Mouse (Mus musculus) hindbrain, embryonic 14.5 days (tissue): Measurements from ENCODE around the gene Glce. TPM values are rescaled to one million over a fixed set of nuclear protein-coding genes. Genes with fewer than 3 reads are reported as not detected.

ENCODE experiments used
- ATAC-seq: fragments of 200-750 bp; cut with Nextera tagmentation; 2 replicates; pipeline ENCODE4 v1.8.0; 2017; ENCODE audit warnings: moderate number of reproducible peaks, mild to moderate bottlenecking, moderate TSS enrichment, moderate library complexity; ENCODE audit not compliant: low FRiP score
- DNase-seq: peaks from one replicate; pipeline ENCODE4 v3.0.0-alpha.2; 2015; ENCODE audit warnings: low spot score
- H3K27ac ChIP-seq: fragments of 300-500 bp; sonication (generic); 2 replicates; pipeline ENCODE4 v1.5.1; 2014; ENCODE audit warnings: mild to moderate bottlenecking, moderate library complexity
- H3K27me3 ChIP-seq: fragments of 300-500 bp; sonication (generic); 2 replicates; pipeline ENCODE4 v1.6.1; 2014; ENCODE audit warnings: mild to moderate bottlenecking, low read length, mixed read lengths; ENCODE audit not compliant: control insufficient read depth, insufficient read depth
- H3K36me3 ChIP-seq: fragments of 300-500 bp; sonication (generic); replicated peaks from 2 replicates; pipeline ENCODE4 v1.6.1; 2014; ENCODE audit not compliant: control insufficient read depth, insufficient read depth
- H3K4me1 ChIP-seq: fragments of 300-500 bp; sonication (generic); replicated peaks from 2 replicates; pipeline ENCODE4 v1.6.1; 2014; ENCODE audit warnings: antibody characterized with exemption, low read length, mixed read lengths; ENCODE audit not compliant: control insufficient read depth, insufficient read depth
- H3K4me2 ChIP-seq: fragments of 300-500 bp; sonication (generic); replicated peaks from 2 replicates; pipeline ENCODE4 v1.6.1; 2014; ENCODE audit warnings: mild to moderate bottlenecking, moderate library complexity
- H3K4me3 ChIP-seq: fragments of 300-500 bp; sonication (generic); replicated peaks from 2 replicates; pipeline ENCODE4 v1.5.1; 2014; ENCODE audit warnings: mild to moderate bottlenecking, low read length
- H3K9ac ChIP-seq: fragments of 300-500 bp; sonication (generic); 2 replicates; pipeline ENCODE4 v1.6.1; 2014
- H3K9me3 ChIP-seq: fragments of 300-500 bp; sonication (generic); 2 replicates; pipeline ENCODE4 v1.6.1; 2016; ENCODE audit warnings: low read length; ENCODE audit not compliant: control insufficient read depth
- WGBS: fragments of 180-500 bp; shearing (Covaris S2); extraction: QIAGEN DNeasy Blood & Tissue Kit; methylation state at CpG from one replicate; pipeline ENCODE4 v1.1.7; 2014; 5-methylcytosine and 5-hydroxymethylcytosine counted together
- polyA plus RNA-seq: library from polyadenylated mRNA; unstranded; fragments of >200 nt; fragmentation: Nextera tagmentation; extraction: Ambion mirVana; gene quantifications from 2 replicates; pipeline ENCODE4 v1.2.1, GENCODE M21; 2014

Glce gene
- polyA plus RNA-seq, 1 experiment from 2014 or later: 23.5 TPM

DNA sequence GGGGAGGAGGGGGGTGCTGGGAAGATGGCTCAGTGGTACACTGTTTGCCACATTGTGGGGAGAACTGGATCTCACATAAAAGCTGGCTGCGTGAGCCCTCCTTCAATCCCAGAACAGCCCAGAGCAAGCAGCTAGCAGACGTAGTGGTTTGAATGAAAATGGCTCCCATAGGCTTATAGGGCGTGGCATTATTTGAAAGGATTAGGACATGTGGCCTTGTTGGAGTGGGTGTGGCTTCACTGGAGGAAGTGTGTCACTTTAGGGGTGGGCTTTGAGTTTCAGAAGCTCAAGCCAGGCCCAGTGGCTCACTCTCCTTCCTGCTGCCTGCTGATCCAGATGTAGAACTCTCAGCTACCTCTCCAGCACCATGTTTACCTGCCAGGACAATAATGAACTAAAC, 90.2 kb downstream of the Glce start:
- H3K4me1 ChIP-seq: no peaks in the 10 kb centered on the region
- H3K27me3 ChIP-seq: peaks cover 10% of the 10 kb centered on the region
- no peak overlapping the region for H3K4me3 ChIP-seq
- no peak overlapping the region for H3K9ac ChIP-seq
- H3K36me3 ChIP-seq: no peaks in the 10 kb centered on the region
- DNase-seq (no peak), ATAC-seq (no peak)
- no peak overlapping the region for H3K4me2 ChIP-seq
- no peaks in the 10 kb centered on the region for H3K9me3 ChIP-seq
- H3K27ac ChIP-seq: no peak overlapping the region
- WGBS: 86% methylated on average over 3 of the region's 3 CpGs

- Histone ChIP-seq H3K27me3 (peaks cover 38% of the 10 kb centered on the region), H3K9ac (no peak overlapping the region), H3K4me2 (no peak overlapping the region), H3K4me3 (no peak overlapping the region), H3K4me1 (peaks cover 8% of the 10 kb centered on the region), H3K27ac (no peak overlapping the region), H3K9me3 (no peaks in the 10 kb centered on the region), H3K36me3 (no peaks in the 10 kb centered on the region)
- ATAC-seq (no peak), DNase-seq (no peak)
- 64% methylated on average over 3 of the region's 3 CpGs for WGBS
Observed at GRCm38 (mm10) chr9:62028072-62028471, 94.4 kb downstream of the Glce start.

GRCm38 (mm10) chr9:62026600-62026999, 95.9 kb downstream of the Glce start, which contains the start of gene Paqr5:
Gene Paqr5, minus strand, starts transcription at chr9:62026856.
- H3K4me3 ChIP-seq: peak within 1 kb of the TSS; percentile 29
- no peaks in the 10 kb centered on the region for H3K9me3 ChIP-seq
- H3K36me3 ChIP-seq: no peaks in the 10 kb centered on the region
- WGBS: under 1% methylated on average over 32 of the region's 32 CpGs
- H3K9ac ChIP-seq: peak within 1 kb of the TSS; percentile 35; the same call in 1 of the 2 replicates
- H3K27me3 ChIP-seq: peaks cover 38% of the 10 kb centered on the region
- ATAC-seq: no peak
- no peak within 1 kb of the TSS for H3K27ac ChIP-seq
- H3K4me1 ChIP-seq: peaks cover 8% of the 10 kb centered on the region
- DNase-seq: no peak
- H3K4me2 ChIP-seq: peak within 1 kb of the TSS; percentile 58

DNA sequence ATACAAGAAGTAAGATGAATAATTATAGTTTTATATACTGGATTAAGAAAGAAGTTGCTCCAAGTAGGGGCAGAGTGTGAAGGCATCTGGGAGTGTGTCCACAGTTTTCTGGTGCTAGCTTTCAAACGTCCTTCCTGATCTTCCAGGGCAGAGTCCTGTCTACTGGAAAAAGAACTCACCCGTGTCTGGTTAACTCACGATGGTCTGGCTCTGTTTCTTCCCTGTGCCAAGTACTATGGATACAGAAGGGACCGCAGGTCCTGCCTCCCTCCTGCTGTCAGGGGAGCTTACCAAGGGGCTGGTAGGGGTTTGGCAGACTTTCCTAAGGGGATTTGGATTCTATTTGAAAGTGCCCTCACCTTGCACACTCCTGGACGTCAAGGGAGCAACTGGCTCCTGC, 97.4 kb downstream of the Glce start:
- H3K27ac ChIP-seq: no peak overlapping the region
- H3K27me3 ChIP-seq: peaks cover 38% of the 10 kb centered on the region
- H3K4me2 ChIP-seq: no peak overlapping the region
- 35% methylated on average over 5 of the region's 5 CpGs for WGBS
- no peaks in the 10 kb centered on the region for H3K36me3 ChIP-seq
- H3K9me3 ChIP-seq: no peaks in the 10 kb centered on the region
- no peak overlapping the region for H3K9ac ChIP-seq
- no peak for ATAC-seq
- H3K4me3 ChIP-seq: no peak overlapping the region
- H3K4me1 ChIP-seq: peaks cover 8% of the 10 kb centered on the region
- DNase-seq: no peak

DNA sequence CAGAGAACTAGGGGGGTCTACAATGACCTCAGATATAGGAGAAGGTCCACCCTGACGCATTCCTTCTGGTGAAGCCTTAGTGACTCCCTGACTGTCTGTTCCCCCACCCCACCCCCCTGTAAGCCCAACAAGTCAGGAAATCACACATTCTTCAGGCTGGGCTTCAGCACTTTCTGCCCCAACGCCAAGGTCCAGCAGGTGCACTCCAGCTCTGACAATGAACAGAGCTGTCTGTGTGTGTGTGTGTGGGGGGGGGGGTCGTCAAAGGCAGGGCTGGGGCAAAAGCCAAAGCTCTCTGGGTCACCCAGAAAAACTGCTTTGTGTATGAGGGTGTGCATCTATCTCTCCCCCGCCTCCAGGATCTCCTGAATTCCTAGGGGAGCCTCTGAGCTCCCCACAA, 98.6 kb downstream of the Glce start:
- Histone ChIP-seq H3K9ac (no peak overlapping the region), H3K4me2 (no peak overlapping the region), H3K36me3 (no peaks in the 10 kb centered on the region), H3K4me3 (no peak overlapping the region), H3K9me3 (no peaks in the 10 kb centered on the region), H3K27me3 (peaks cover 38% of the 10 kb centered on the region), H3K27ac (no peak overlapping the region), H3K4me1 (peaks cover 8% of the 10 kb centered on the region)
- no peak for DNase-seq
- no peak for ATAC-seq
- WGBS: 52% methylated on average over 4 of the region's 4 CpGs

- WGBS: 88% methylated on average over 6 of the region's 6 CpGs
- Histone ChIP-seq H3K36me3 (no peaks in the 10 kb centered on the region), H3K4me2 (no peak overlapping the region), H3K4me3 (no peak overlapping the region), H3K9ac (no peak overlapping the region), H3K9me3 (no peaks in the 10 kb centered on the region), H3K4me1 (peaks cover 8% of the 10 kb centered on the region), H3K27me3 (peaks cover 33% of the 10 kb centered on the region), H3K27ac (no peak overlapping the region)
- ATAC-seq (no peak), DNase-seq (no peak)
Observed at GRCm38 (mm10) chr9:62022961-62023680, 99.3 kb downstream of the Glce start.

DNA sequence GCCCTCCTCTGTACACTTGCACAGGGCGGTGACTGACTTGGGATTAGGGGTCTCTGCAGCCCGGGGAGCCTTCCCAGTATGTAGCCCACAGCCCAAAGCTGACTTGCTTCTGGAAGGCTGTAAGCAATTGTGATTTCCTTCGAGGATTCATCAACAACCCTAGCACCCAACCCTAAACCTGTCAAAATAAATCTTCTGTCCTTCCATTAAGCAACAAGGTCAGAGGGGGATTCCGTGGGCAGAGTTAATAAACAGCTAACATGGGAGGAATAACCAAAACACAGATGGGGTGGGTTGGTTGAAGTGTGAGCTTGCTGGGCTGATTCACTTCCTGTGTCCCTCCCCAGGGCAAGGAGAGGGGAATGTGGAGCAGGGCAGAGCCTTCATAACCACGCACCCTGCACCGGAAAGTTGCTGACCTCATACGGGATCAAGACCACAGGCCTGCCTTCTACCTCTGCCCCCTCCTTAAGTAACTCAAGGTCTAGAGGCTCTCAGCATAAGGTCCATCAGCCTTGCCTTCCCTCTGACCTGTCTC, 100.8 kb downstream of the Glce start:
- Histone ChIP-seq H3K4me2 (no peak overlapping the region), H3K9ac (no peak overlapping the region), H3K9me3 (no peaks in the 10 kb centered on the region), H3K36me3 (no peaks in the 10 kb centered on the region), H3K27ac (no peak overlapping the region), H3K4me1 (peaks cover 6% of the 10 kb centered on the region), H3K4me3 (no peak overlapping the region), H3K27me3 (peaks cover 22% of the 10 kb centered on the region)
- DNase-seq: no peak
- no peak for ATAC-seq
- 75% methylated on average over 7 of the region's 7 CpGs for WGBS

- Histone ChIP-seq H3K4me1 (no peaks in the 10 kb centered on the region), H3K36me3 (no peaks in the 10 kb centered on the region), H3K9me3 (no peaks in the 10 kb centered on the region), H3K27ac (no peak overlapping the region), H3K27me3 (peaks cover 10% of the 10 kb centered on the region), H3K4me3 (no peak overlapping the region), H3K4me2 (no peak overlapping the region), H3K9ac (no peak overlapping the region)
- ATAC-seq (no peak), DNase-seq (no peak)
- WGBS: 86% methylated on average over 7 of the region's 7 CpGs
Observed at GRCm38 (mm10) chr9:62020259-62020658, 102.2 kb downstream of the Glce start.

DNA sequence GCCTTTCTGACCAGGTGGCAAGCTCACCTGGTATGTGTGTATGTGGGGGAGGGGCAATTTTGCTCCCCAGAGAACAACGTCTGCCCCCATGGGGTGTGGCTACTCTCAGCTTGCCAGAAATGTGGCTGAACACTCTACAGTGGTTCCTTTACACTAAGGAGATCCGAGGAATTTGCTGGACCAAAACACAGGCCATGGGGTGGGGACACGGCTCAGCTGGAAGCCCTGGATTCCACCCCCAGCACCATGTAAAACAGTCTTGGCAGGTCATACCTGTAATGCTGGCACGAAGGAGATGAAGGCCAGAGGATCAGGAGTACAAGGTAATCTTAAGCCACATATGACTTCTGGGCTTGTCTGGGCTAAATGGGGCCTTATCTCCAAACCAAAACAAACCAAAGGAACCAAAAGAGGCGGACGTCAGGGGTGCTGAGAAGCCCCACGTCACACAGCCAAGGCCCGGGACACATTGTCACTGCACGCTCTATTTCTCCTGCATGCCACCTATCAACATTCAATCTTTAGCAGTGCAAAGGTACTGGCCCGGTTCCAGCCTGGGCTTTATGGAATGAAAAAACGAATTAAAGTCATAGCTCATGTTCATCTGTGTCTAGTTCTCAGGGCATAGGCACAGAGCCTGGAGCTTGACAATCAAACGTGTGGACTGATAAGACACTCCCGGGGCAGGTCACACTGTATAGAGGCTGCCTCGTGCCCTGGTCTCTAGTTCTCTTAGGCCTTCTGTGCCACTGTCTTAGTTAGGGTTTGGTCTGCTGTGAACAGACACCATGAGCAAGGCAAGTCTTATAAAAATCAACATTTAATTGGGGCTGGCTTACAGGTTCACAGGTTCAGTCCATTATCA, 104.0 kb downstream of the Glce start:
- Histone ChIP-seq H3K36me3 (no peaks in the 10 kb centered on the region), H3K27ac (no peak overlapping the region), H3K4me3 (no peak overlapping the region), H3K9ac (no peak overlapping the region), H3K4me2 (no peak overlapping the region), H3K27me3 (no peaks in the 10 kb centered on the region), H3K9me3 (no peaks in the 10 kb centered on the region), H3K4me1 (no peaks in the 10 kb centered on the region)
- DNase-seq (no peak), ATAC-seq (no peak)
- 80% methylated on average over 14 of the region's 14 CpGs for WGBS
